Mouse (Mus musculus): ENCODE measurements around the gene Pin4. TPM values are rescaled to one million over a fixed set of nuclear protein-coding genes. Genes with fewer than 3 reads are reported as not detected.

The Pin4 gene
- polyA plus RNA-seq, 1 experiment = 0.26 TPM

DNA sequence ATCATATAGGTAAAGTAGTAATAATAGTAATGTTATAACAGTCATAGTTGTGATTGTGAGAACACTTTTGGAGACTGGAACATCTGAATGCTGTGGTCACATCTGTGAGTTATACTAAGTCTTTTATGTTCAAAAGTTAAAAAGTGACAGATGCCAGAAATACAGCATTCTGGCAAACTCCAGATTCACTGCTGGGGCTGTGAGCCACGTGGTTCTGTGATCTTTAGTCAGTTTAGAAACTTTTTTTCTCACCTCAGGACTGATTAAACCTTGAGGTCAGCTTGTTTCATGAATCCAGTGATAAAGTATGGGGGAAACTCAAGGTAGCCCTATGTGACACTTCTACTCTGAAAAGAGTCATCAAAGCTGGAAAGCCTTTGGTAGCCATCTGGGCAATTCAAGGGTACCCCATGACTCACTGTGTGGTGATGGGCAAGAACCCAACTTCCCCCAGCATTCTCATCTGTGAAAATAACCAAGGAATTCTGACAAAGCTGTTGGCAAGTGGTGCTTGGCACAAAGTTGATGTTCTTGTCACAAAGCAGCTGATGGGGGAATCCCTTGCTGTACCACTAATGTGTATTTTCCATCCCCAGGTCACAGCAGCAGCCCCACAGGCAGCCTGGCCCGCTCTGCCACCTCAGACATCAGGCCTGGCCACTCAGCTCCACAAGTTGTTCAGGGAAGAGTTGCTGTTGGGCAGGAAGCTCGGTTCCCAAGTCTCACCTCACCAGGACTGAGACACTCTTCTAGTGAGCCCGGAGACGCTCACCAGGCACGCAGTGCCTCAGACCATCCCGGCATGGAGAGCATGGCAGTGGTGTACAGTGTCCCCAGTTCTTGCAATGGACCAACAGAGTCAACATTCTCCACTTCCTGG lies 42.1 kb upstream of the Pin4 start:
- TF ChIP-seq POLR2A (IDR thresholded peaks at IDR 0.05; ENCODE audit: low read depth, low read length) (no peak), CTCF (IDR thresholded peaks at IDR 0.05; ENCODE audit: extremely low read depth, insufficient read depth, insufficient read length, insufficient replicate concordance) (no peak)

DNA sequence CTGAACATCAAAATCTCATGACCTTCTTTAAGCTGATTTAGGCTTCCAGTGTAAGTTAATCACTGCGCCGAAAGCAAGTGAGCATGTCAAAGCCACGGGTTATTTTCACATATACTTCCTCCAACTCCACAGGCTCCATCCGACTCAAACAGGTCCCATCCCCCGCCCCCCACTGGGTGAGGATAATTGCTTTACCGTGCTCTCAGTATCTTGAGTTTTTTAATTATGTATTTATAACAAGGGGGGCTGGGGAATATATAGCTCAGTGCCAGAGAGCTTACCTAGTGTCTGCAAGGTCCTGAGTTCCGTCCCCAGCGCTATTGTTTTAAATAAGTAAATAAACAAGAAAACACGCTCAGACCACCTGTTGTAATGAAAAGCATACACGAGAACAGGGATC lies 38.2 kb upstream of the Pin4 start:
- Histone ChIP-seq H3K4me1 (ENCODE audit: control insufficient read depth, insufficient read depth, insufficient read length) (no peaks in the 10 kb centered on the region; the same call in 1 of the 2 replicates), H3K36me3 (ENCODE audit: control insufficient read depth, insufficient read depth, low read length) (no peaks in the 10 kb centered on the region), H3K4me3 (ENCODE audit: extremely low read depth, insufficient read depth, insufficient read length) (no peak overlapping the region), H3K27ac (ENCODE audit: insufficient read depth, low read length) (no peak overlapping the region), H3K27me3 (ENCODE audit: control insufficient read depth, insufficient read depth, low read length) (no peaks in the 10 kb centered on the region)
- DNase-seq (ENCODE audit: low read depth in 1 of 2, low spot score in 2 of 2) = no peak
- 82% methylated on average over 10 of the region's 10 CpGs for WGBS
- TF ChIP-seq CTCF (IDR thresholded peaks at IDR 0.05; ENCODE audit: extremely low read depth, insufficient read depth, insufficient read length, insufficient replicate concordance) = no peak
- no peak for TF ChIP-seq POLR2A (IDR thresholded peaks at IDR 0.05; ENCODE audit: low read depth, low read length)

More for the DNA sequence above, 42.1 kb upstream of the Pin4 start:
- H3K27me3 ChIP-seq (ENCODE audit: control insufficient read depth, insufficient read depth, low read length) = no peaks in the 10 kb centered on the region
- H3K36me3 ChIP-seq (ENCODE audit: control insufficient read depth, insufficient read depth, low read length) = no peaks in the 10 kb centered on the region
- no peak overlapping the region for H3K4me3 ChIP-seq (ENCODE audit: extremely low read depth, insufficient read depth, insufficient read length)
- H3K27ac ChIP-seq (ENCODE audit: insufficient read depth, low read length) = no peak overlapping the region
- H3K4me1 ChIP-seq (ENCODE audit: control insufficient read depth, insufficient read depth, insufficient read length) = peaks cover 2% of the 10 kb centered on the region; the same call in 1 of the 2 replicates
- no peak for DNase-seq (ENCODE audit: low read depth in 1 of 2, low spot score in 2 of 2)
- 80% methylated on average over 7 of the region's 7 CpGs for WGBS

- WGBS = 82% methylated on average over 7 of the region's 7 CpGs
- TF ChIP-seq CTCF (IDR thresholded peaks at IDR 0.05; ENCODE audit: extremely low read depth, insufficient read depth, insufficient read length, insufficient replicate concordance) = no peak
- TF ChIP-seq POLR2A (IDR thresholded peaks at IDR 0.05; ENCODE audit: low read depth, low read length) = no peak
- no peak overlapping the region for H3K4me3 ChIP-seq (ENCODE audit: extremely low read depth, insufficient read depth, insufficient read length)
- no peak overlapping the region for H3K27ac ChIP-seq (ENCODE audit: insufficient read depth, low read length)
- H3K36me3 ChIP-seq (ENCODE audit: control insufficient read depth, insufficient read depth, low read length) = no peaks in the 10 kb centered on the region
- DNase-seq (ENCODE audit: low read depth in 1 of 2, low spot score in 2 of 2) = no peak
- no peaks in the 10 kb centered on the region; the same call in 1 of the 2 replicates for H3K4me1 ChIP-seq (ENCODE audit: control insufficient read depth, insufficient read depth, insufficient read length)
- H3K27me3 ChIP-seq (ENCODE audit: control insufficient read depth, insufficient read depth, low read length) = no peaks in the 10 kb centered on the region
Observed at GRCm38 (mm10) chrX:102081573-102082279, 37.5 kb upstream of the Pin4 start.

GRCm38 (mm10) chrX:102082340-102082739 lies 36.9 kb upstream of the Pin4 start:
- WGBS = 74% methylated on average over 5 of the region's 5 CpGs
- H3K27me3 ChIP-seq (ENCODE audit: control insufficient read depth, insufficient read depth, low read length) = no peaks in the 10 kb centered on the region
- TF ChIP-seq CTCF (IDR thresholded peaks at IDR 0.05; ENCODE audit: extremely low read depth, insufficient read depth, insufficient read length, insufficient replicate concordance) = no peak
- no peak for TF ChIP-seq POLR2A (IDR thresholded peaks at IDR 0.05; ENCODE audit: low read depth, low read length)
- H3K4me3 ChIP-seq (ENCODE audit: extremely low read depth, insufficient read depth, insufficient read length) = no peak overlapping the region
- no peak overlapping the region for H3K27ac ChIP-seq (ENCODE audit: insufficient read depth, low read length)
- DNase-seq (ENCODE audit: low read depth in 1 of 2, low spot score in 2 of 2) = no peak
- no peaks in the 10 kb centered on the region; the same call in 1 of the 2 replicates for H3K4me1 ChIP-seq (ENCODE audit: control insufficient read depth, insufficient read depth, insufficient read length)
- H3K36me3 ChIP-seq (ENCODE audit: control insufficient read depth, insufficient read depth, low read length) = no peaks in the 10 kb centered on the region

DNA sequence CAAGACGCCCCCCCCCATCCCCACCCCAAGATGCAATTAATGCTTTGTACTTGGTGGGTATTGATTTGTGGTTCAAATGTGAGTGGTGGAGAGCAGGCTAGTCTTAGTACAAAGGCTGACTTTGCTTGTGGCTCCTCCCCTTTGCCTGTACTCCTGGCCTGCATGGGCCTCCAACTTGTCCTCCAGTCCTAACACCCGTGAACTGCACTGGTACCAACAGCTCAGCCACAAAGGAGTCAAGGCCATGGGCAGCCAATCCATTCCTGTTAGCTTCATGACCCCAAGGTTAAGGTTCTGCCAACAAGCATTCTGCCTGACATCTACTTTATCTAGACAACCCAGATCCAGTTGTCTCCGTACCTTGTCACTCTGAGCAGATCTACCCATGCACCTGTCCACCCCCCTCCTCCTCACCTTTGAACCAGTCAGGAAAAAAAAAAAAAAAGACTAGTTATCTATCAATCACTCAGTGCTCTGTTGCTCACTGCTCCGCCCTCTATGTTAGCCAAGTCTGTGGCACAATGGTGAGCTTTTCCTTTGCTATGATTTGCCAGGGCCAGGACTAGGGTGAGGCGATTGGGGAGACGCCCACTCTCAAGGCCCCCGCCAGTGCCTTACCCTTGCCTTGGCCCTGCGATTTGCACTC lies 33.3 kb upstream of the Pin4 start:
- TF ChIP-seq CTCF (IDR thresholded peaks at IDR 0.05; ENCODE audit: extremely low read depth, insufficient read depth, insufficient read length, insufficient replicate concordance) (no peak), POLR2A (IDR thresholded peaks at IDR 0.05; ENCODE audit: low read depth, low read length) (no peak)
- H3K4me1 ChIP-seq (ENCODE audit: control insufficient read depth, insufficient read depth, insufficient read length) = no peaks in the 10 kb centered on the region
- 90% methylated on average over 8 of the region's 8 CpGs for WGBS
- no peak overlapping the region for H3K27ac ChIP-seq (ENCODE audit: insufficient read depth, low read length)
- H3K4me3 ChIP-seq (ENCODE audit: extremely low read depth, insufficient read depth, insufficient read length) = no peak overlapping the region
- H3K27me3 ChIP-seq (ENCODE audit: control insufficient read depth, insufficient read depth, low read length) = no peaks in the 10 kb centered on the region
- DNase-seq (ENCODE audit: low read depth in 1 of 2, low spot score in 2 of 2) = no peak
- H3K36me3 ChIP-seq (ENCODE audit: control insufficient read depth, insufficient read depth, low read length) = no peaks in the 10 kb centered on the region

GRCm38 (mm10) chrX:102090605-102091004 lies 28.6 kb upstream of the Pin4 start:
- TF ChIP-seq POLR2A (IDR thresholded peaks at IDR 0.05; ENCODE audit: low read depth, low read length) (no peak), CTCF (IDR thresholded peaks at IDR 0.05; ENCODE audit: extremely low read depth, insufficient read depth, insufficient read length, insufficient replicate concordance) (no peak)
- Histone ChIP-seq H3K27me3 (ENCODE audit: control insufficient read depth, insufficient read depth, low read length) (no peaks in the 10 kb centered on the region), H3K4me1 (ENCODE audit: control insufficient read depth, insufficient read depth, insufficient read length) (no peaks in the 10 kb centered on the region), H3K4me3 (ENCODE audit: extremely low read depth, insufficient read depth, insufficient read length) (no peak overlapping the region), H3K36me3 (ENCODE audit: control insufficient read depth, insufficient read depth, low read length) (no peaks in the 10 kb centered on the region), H3K27ac (ENCODE audit: insufficient read depth, low read length) (no peak overlapping the region)
- DNase-seq (ENCODE audit: low read depth in 1 of 2, low spot score in 2 of 2) = no peak
- WGBS = 72% methylated on average over 3 of the region's 3 CpGs

Measured in spleen, adult 2 months (tissue).